Mouse (Mus musculus) ES-Bruce4 (cell line): ENCODE results near the gene Gpr18.

Source experiments
- CTCF ChIP-seq: IDR thresholded peaks from one replicate; pipeline ENCODE4 v1.8.1; 2011; ENCODE audit warnings: low read depth, low read length
- POLR2A ChIP-seq: IDR thresholded peaks from one replicate; pipeline ENCODE4 v1.8.1; 2011; ENCODE audit warnings: low read length; ENCODE audit not compliant: insufficient read depth

- TF ChIP-seq POLR2A = no peak
- no peak for TF ChIP-seq CTCF
These were observed 14.1 kb downstream of the Gpr18 start for GRCm38 (mm10) chr14:121901511-121901910.
